18 mouse cellular contexts compared by ENCODE assay signal in the genomic region with DNA sequence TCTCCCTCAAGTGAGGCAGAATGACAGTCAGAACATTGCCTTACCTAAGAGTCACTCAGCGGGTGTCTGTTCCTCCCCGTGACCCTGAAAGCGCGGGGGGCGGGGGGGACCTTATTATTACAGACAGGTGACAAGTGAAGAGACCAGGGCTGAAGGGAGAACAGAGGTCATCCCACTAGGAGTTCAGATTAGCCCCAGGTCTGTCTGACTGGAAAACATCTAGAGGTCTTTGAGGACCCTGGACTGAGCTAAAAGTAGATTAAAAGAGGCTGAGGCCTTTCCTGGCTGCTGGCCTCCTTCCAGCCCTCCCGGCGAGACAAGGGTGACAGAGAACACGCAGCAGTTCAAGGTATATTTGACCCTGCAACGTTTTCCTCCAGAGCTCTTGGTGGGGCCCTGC.
DNase-seq lines count a peak whose midpoint lies in the region; ATAC-seq and TF ChIP-seq lines count a peak whose summit lies in the region.
"Had no signal": no experiment of that assay in that cellular context is flagged by ENCODE, and none has a peak within 500 bp of the region (broad histone marks: within the 10 kb centered on the region; RNA-seq: fewer than 3 reads in every experiment).

No protein-coding gene starts in this region.

- H3K4me1 ChIP-seq in heart, embryonic 11.5 days (ENCODE audit: control insufficient read depth, insufficient read depth, low read length): peaks cover 33% of the 10 kb centered on the region
- peaks cover 46% of the 10 kb centered on the region for H3K4me1 ChIP-seq in kidney, embryonic 15.5 days
- peaks cover 25% of the 10 kb centered on the region for H3K4me1 ChIP-seq in heart, postnatal 0 days (ENCODE audit: control insufficient read depth, insufficient read depth)

- H3K9ac ChIP-seq in heart, embryonic 11.5 days (ENCODE audit: low read depth, low read length): no peak overlapping the region
- no peak overlapping the region for H3K9ac ChIP-seq in kidney, embryonic 15.5 days
- no peak overlapping the region for H3K9ac ChIP-seq in heart, postnatal 0 days (replicated peaks; ENCODE audit: low read depth, low read length)
- H3K9ac ChIP-seq: embryonic facial prominence, embryonic 12.5 days; forebrain, embryonic 15.5 days; hindbrain, embryonic 13.5 days had no signal

- peak overlapping the region; percentile 90 for H3K27ac ChIP-seq in heart, embryonic 11.5 days (ENCODE audit: low read depth, low read length)
- H3K27ac ChIP-seq in kidney, embryonic 15.5 days: 0 out of 2 replicates have a peak overlapping the region, but pooled peaks have one; percentile 27
- H3K27ac ChIP-seq in heart, postnatal 0 days (ENCODE audit: low read depth): peak overlapping the region; percentile 93
- H3K27ac ChIP-seq: embryonic facial prominence, embryonic 12.5 days; forebrain, embryonic 15.5 days; hindbrain, embryonic 13.5 days; hindbrain, postnatal 0 days had no signal

- peak overlapping the region; percentile 27; the same call in 1 of the 2 replicates for H3K4me2 ChIP-seq in heart, embryonic 11.5 days
- no peak overlapping the region for H3K4me2 ChIP-seq in kidney, embryonic 15.5 days
- H3K4me2 ChIP-seq in heart, postnatal 0 days (ENCODE audit: low read depth, low read length): no peak overlapping the region
- H3K4me2 ChIP-seq: embryonic facial prominence, embryonic 12.5 days; forebrain, embryonic 15.5 days; hindbrain, embryonic 13.5 days had no signal

- no peaks in the 10 kb centered on the region for H3K9me3 ChIP-seq in heart, embryonic 11.5 days (replicated peaks; ENCODE audit: control insufficient read depth, low read length)
- no peaks in the 10 kb centered on the region for H3K9me3 ChIP-seq in kidney, embryonic 15.5 days (replicated peaks)
- no peaks in the 10 kb centered on the region for H3K9me3 ChIP-seq in heart, postnatal 0 days (replicated peaks; ENCODE audit: control insufficient read depth, low read length)
- H3K9me3 ChIP-seq: embryonic facial prominence, embryonic 12.5 days; forebrain, embryonic 15.5 days; hindbrain, embryonic 13.5 days had no signal

- H3K36me3 ChIP-seq in heart, embryonic 11.5 days (ENCODE audit: control insufficient read depth, insufficient read depth, low read length): no peaks in the 10 kb centered on the region
- H3K36me3 ChIP-seq in kidney, embryonic 15.5 days: no peaks in the 10 kb centered on the region
- no peaks in the 10 kb centered on the region for H3K36me3 ChIP-seq in heart, postnatal 0 days (replicated peaks; ENCODE audit: control insufficient read depth, insufficient read depth, low read length)
- H3K36me3 ChIP-seq: embryonic facial prominence, embryonic 12.5 days; forebrain, embryonic 15.5 days had no signal

- DNase-seq in heart, adult 9 months (ENCODE audit: low spot score in 2 of 2): no peak
- no peak for DNase-seq in kidney, adult 8-10 months
- DNase-seq in heart, postnatal 0 days (ENCODE audit: low spot score): peak; percentile 45
- DNase-seq in layer of hippocampus, postnatal 10 days (ENCODE audit: low spot score in 2 of 2): no peak
- DNase-seq: adrenal gland, postnatal 14 days; cerebellum, adult 11-12 months; cerebellum, adult 9-10 months; cerebellum, postnatal 25 days; gastrocnemius, postnatal 10 days; kidney, adult 11 months had no signal

- TF ChIP-seq EP300 in heart, postnatal 0 days (IDR thresholded peaks at IDR 0.05; ENCODE audit: low read depth): peak; percentile 31; the same call in 1 of the 2 replicates

- peak; percentile 60 for ATAC-seq in heart, embryonic 11.5 days (replicated peaks; ENCODE audit: insufficient number of reproducible peaks, low FRiP score, low TSS enrichment)
- ATAC-seq in kidney, embryonic 15.5 days (replicated peaks; ENCODE audit: low FRiP score): no peak
- peak; percentile 75 for ATAC-seq in heart, postnatal 0 days (ENCODE audit: insufficient read depth, low read depth)
- ATAC-seq: activated CD4-positive, CD25-positive, alpha-beta regulatory T cell, adult 4 months; forebrain, embryonic 15.5 days; hindbrain, postnatal 0 days; Patski had no signal

- H3K4me3 ChIP-seq in heart, embryonic 11.5 days (ENCODE audit: low read depth, low read length): no peak overlapping the region
- H3K4me3 ChIP-seq in kidney, embryonic 15.5 days (replicated peaks): no peak overlapping the region
- H3K4me3 ChIP-seq in heart, postnatal 0 days (ENCODE audit: low read depth, low read length): no peak overlapping the region
- H3K4me3 ChIP-seq: embryonic facial prominence, embryonic 12.5 days; forebrain, embryonic 15.5 days; hindbrain, embryonic 13.5 days had no signal

- WGBS in heart, embryonic 11.5 days (ENCODE audit: insufficient replicate concordance): 44% methylated on average over 9 of the region's 9 CpGs
- 50% methylated on average over 9 of the region's 9 CpGs for WGBS in kidney, embryonic 15.5 days
- whole genome bisulfite sequencing in heart, postnatal 0 days: 27% methylated on average over 9 of the region's 9 CpGs

- no peak for TF ChIP-seq CTCF in heart, postnatal 0 days (IDR thresholded peaks at IDR 0.05; ENCODE audit: low read depth)

- no peaks in the 10 kb centered on the region for H3K27me3 ChIP-seq in heart, embryonic 11.5 days (ENCODE audit: control insufficient read depth, insufficient read depth, low read length)
- H3K27me3 ChIP-seq in kidney, embryonic 15.5 days: peaks cover 3% of the 10 kb centered on the region; the same call in 1 of the 2 replicates
- no peaks in the 10 kb centered on the region for H3K27me3 ChIP-seq in heart, postnatal 0 days (ENCODE audit: control insufficient read depth, insufficient read depth, low read length)
- H3K27me3 ChIP-seq: embryonic facial prominence, embryonic 12.5 days; forebrain, embryonic 15.5 days; Patski had no signal

Comparison
In these comparisons a context has a peak if more than half of its experiments do, and no peak if none do; other contexts are left out.
1. H3K27ac ChIP-seq: peak in every context shown above with its lines; median percentile 93 in heart, postnatal 0 days; 90 in heart, embryonic 11.5 days; 27 in kidney, embryonic 15.5 days.